Mouse (Mus musculus) heart, postnatal 0 days (tissue): ENCODE data around the gene Tmub2. TPM values are rescaled to one million over a fixed set of nuclear protein-coding genes. Genes with fewer than 3 reads are reported as not detected.

Source experiments
- ATAC-seq: fragments of 200-750 bp; cut with Nextera tagmentation; 2 replicates; pipeline ENCODE4 v1.8.0; 2017; ENCODE audit warnings: low read depth, moderate number of reproducible peaks, moderate library complexity; ENCODE audit not compliant: insufficient read depth
- DNase-seq: peaks from one replicate; pipeline ENCODE4 v3.0.0-alpha.2; 2016; ENCODE audit warnings: low spot score
- H3K27ac ChIP-seq: fragments of 300-500 bp; sonication (generic); 2 replicates; pipeline ENCODE4 v1.5.1; 2014; ENCODE audit warnings: low read depth, mild to moderate bottlenecking
- H3K27me3 ChIP-seq: fragments of 300-500 bp; sonication (generic); 2 replicates; pipeline ENCODE4 v1.6.1; 2014; ENCODE audit warnings: low read length, mixed read lengths; ENCODE audit not compliant: control insufficient read depth, insufficient read depth
- H3K36me3 ChIP-seq: fragments of 300-500 bp; sonication (generic); replicated peaks from 2 replicates; pipeline ENCODE4 v1.6.1; 2014; ENCODE audit warnings: low read length, mixed read lengths; ENCODE audit not compliant: control insufficient read depth, insufficient read depth
- H3K4me1 ChIP-seq: fragments of 300-500 bp; sonication (generic); 2 replicates; pipeline ENCODE4 v1.6.1; 2014; ENCODE audit warnings: antibody characterized with exemption; ENCODE audit not compliant: control insufficient read depth, insufficient read depth
- H3K4me2 ChIP-seq: fragments of 300-500 bp; sonication (generic); 2 replicates; pipeline ENCODE4 v1.6.1; 2014; ENCODE audit warnings: low read depth, mild to moderate bottlenecking, low read length, moderate library complexity
- H3K4me3 ChIP-seq: fragments of 300-500 bp; sonication (generic); 2 replicates; pipeline ENCODE4 v1.5.1; 2014; ENCODE audit warnings: low read depth, low read length
- H3K9ac ChIP-seq: fragments of 300-500 bp; sonication (generic); replicated peaks from 2 replicates; pipeline ENCODE4 v1.6.1; 2014; ENCODE audit warnings: low read depth, low read length, mixed read lengths
- H3K9me3 ChIP-seq: fragments of 300-500 bp; sonication (generic); replicated peaks from 2 replicates; pipeline ENCODE4 v1.6.1; 2016; ENCODE audit warnings: low read length; ENCODE audit not compliant: control insufficient read depth
- CTCF ChIP-seq: IDR thresholded peaks from 2 replicates; pipeline ENCODE4 v1.5.1; 2016; ENCODE audit warnings: antibody characterized with exemption, control low read depth, low read depth
- EP300 ChIP-seq: IDR thresholded peaks from 2 replicates; pipeline ENCODE4 v1.6.1; 2016; ENCODE audit warnings: antibody characterized with exemption, low read depth
- WGBS: fragments of 180-500 bp; shearing (Covaris S2); extraction: QIAGEN DNeasy Blood & Tissue Kit; methylation state at CpG from one replicate; pipeline ENCODE4 v1.1.7; 2014; 5-methylcytosine and 5-hydroxymethylcytosine counted together
- polyA plus RNA-seq: library from polyadenylated mRNA; unstranded; fragments of >200 nt; fragmentation: Nextera tagmentation; extraction: Ambion mirVana; gene quantifications from 2 replicates; pipeline ENCODE4 v1.2.1, GENCODE M21; 2015
- total RNA-seq: library from RNA; depleted of rRNA; stranded (reverse); fragments of >200 nt; gene quantifications from 2 replicates; pipeline ENCODE4 v1.2.3, GENCODE M21; 2014; ENCODE audit warnings: low replicate concordance

Tmub2 gene
- total and polyA plus RNA-seq, 2 experiments from 2014 or later, result 29.8 to 57.4 TPM

GRCm38 (mm10) chr11:102288027-102288804, 3.5 kb downstream of the Tmub2 start:
- TF ChIP-seq CTCF (no peak), EP300 (no peak)
- H3K9me3 ChIP-seq, result no peaks in the 10 kb centered on the region
- H3K27me3 ChIP-seq, result no peaks in the 10 kb centered on the region
- no peak overlapping the region for H3K4me2 ChIP-seq
- ATAC-seq (no peak), DNase-seq (no peak)
- 0 out of 2 replicates have a peak overlapping the region, but pooled peaks have one; percentile 11 for H3K9ac ChIP-seq
- no peak overlapping the region for H3K27ac ChIP-seq
- peaks cover 49% of the 10 kb centered on the region for H3K36me3 ChIP-seq
- 0 out of 2 replicates have a peak, but pooled peaks cover 6% of the 10 kb centered on the region for H3K4me1 ChIP-seq
- no peak overlapping the region for H3K4me3 ChIP-seq
- 81% methylated on average over 8 of the region's 8 CpGs for WGBS

- no peak for ATAC-seq
- H3K9me3 ChIP-seq, result no peaks in the 10 kb centered on the region
- peaks cover 55% of the 10 kb centered on the region for H3K36me3 ChIP-seq
- no peaks in the 10 kb centered on the region for H3K27me3 ChIP-seq
- no peak overlapping the region for H3K4me2 ChIP-seq
- H3K27ac ChIP-seq, result no peak overlapping the region
- 0 out of 2 replicates have a peak overlapping the region, but pooled peaks have one; percentile 11 for H3K9ac ChIP-seq
- WGBS, result 72% methylated on average over 2 of the region's 2 CpGs
- H3K4me1 ChIP-seq, result 0 out of 2 replicates have a peak, but pooled peaks cover 6% of the 10 kb centered on the region
- no peak for DNase-seq
- TF ChIP-seq EP300 (no peak), CTCF (no peak)
- H3K4me3 ChIP-seq, result no peak overlapping the region
These were observed 4.2 kb downstream of the Tmub2 start for GRCm38 (mm10) chr11:102288913-102289312.

- Histone ChIP-seq H3K4me3 (no peak overlapping the region), H3K9me3 (no peaks in the 10 kb centered on the region), H3K4me2 (no peak overlapping the region), H3K4me1 (0 out of 2 replicates have a peak, but pooled peaks cover 6% of the 10 kb centered on the region), H3K9ac (no peak overlapping the region), H3K36me3 (peaks cover 60% of the 10 kb centered on the region), H3K27ac (no peak overlapping the region), H3K27me3 (no peaks in the 10 kb centered on the region)
- TF ChIP-seq EP300 (no peak), CTCF (no peak)
- DNase-seq (no peak), ATAC-seq (no peak)
- 53% methylated on average over 6 of the region's 6 CpGs for WGBS
These were observed 4.9 kb downstream of the Tmub2 start for GRCm38 (mm10) chr11:102289511-102290100.

- TF ChIP-seq EP300 (no peak), CTCF (no peak)
- H3K9me3 ChIP-seq, result no peaks in the 10 kb centered on the region
- H3K4me1 ChIP-seq, result peaks cover 12% of the 10 kb centered on the region
- 0 out of 2 replicates have a peak overlapping the region, but pooled peaks have one; percentile 3 for H3K9ac ChIP-seq
- 83% methylated on average over 4 of the region's 4 CpGs for WGBS
- H3K4me2 ChIP-seq, result no peak overlapping the region
- no peak for DNase-seq
- H3K27ac ChIP-seq, result no peak overlapping the region
- no peak for ATAC-seq
- peaks cover 60% of the 10 kb centered on the region for H3K36me3 ChIP-seq
- no peaks in the 10 kb centered on the region for H3K27me3 ChIP-seq
- H3K4me3 ChIP-seq, result no peak overlapping the region
These were observed 5.4 kb downstream of the Tmub2 start for GRCm38 (mm10) chr11:102290141-102290540.

- Histone ChIP-seq H3K9me3 (no peaks in the 10 kb centered on the region), H3K4me2 (no peak overlapping the region), H3K4me1 (peaks cover 11% of the 10 kb centered on the region), H3K36me3 (peaks cover 60% of the 10 kb centered on the region), H3K27me3 (no peaks in the 10 kb centered on the region), H3K4me3 (no peak overlapping the region), H3K9ac (no peak overlapping the region), H3K27ac (no peak overlapping the region)
- TF ChIP-seq EP300, result no peak
- ATAC-seq (no peak), DNase-seq (no peak)
- 80% methylated on average over 11 of the region's 11 CpGs for WGBS
These were observed 6.4 kb downstream of the Tmub2 start for GRCm38 (mm10) chr11:102291051-102291535.
